Mouse (Mus musculus) mammary gland, adult 2 months (tissue): Measurements from ENCODE around the gene Arl15. TPM values are rescaled to one million over a fixed set of nuclear protein-coding genes. Genes with fewer than 3 reads are reported as not detected.

Experiments
- polyA plus RNA-seq: library from polyadenylated mRNA; depleted of rRNA; stranded (reverse); fragments of >200 nt; gene quantifications from 2 replicates; pipeline ENCODE4 v1.2.3, GENCODE M21; 2012; ENCODE audit warnings: low replicate concordance; rRNA removed

Arl15 gene
- polyA plus RNA-seq, result 2.9 and 7.8 TPM in 2 replicates

DNA sequence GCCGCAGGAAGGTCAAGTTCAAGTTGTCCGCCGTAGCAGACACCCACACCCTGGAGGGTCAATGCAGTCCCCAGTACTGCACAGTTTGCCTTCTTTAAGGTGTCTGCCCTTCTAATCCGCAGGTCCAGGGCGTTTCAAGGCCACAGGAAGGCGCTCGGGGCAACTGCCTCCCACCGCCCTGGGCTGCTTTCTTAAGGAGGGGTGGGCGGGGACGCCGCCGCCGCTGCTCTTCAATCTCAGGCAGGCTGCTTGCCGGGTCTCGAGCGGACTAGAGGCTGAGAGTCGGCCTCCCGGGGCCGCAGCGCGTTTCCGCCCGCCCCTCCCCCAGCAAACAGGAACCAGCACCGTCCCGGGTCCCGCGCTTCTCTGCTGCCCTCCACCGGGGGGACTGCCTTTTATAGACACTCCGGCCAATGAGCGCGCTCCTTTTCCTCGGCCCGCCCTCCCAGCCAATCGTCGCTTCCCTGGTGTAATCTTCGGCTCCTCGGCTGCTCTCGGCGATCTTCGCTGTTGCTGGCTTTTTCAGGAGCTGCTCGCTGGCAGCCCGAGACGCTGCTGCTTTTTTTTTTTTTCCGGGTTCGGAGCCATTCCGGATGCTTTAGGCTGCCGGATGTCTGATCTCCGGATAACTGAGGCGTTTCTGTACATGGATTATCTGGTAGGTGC is at the start of gene Arl15:
Gene Arl15 (plus strand): TSS at position 467 of the 666 bp plus-strand sequence.

Other genes starting within 250 kb of the Arl15 start
- 15.9 and 30.6 TPM in 2 replicates for gene Snx18, start 175.9 kb upstream of the Arl15 start, polyA plus RNA-seq
- gene Hspb3, start 130.8 kb upstream of the Arl15 start, polyA plus RNA-seq, result 9.9 TPM in 1 of 2 replicates, not detected in the other